Mouse (Mus musculus) neural tube, embryonic 15.5 days (tissue): Measurements from ENCODE around the gene Trp63. TPM values are rescaled to one million over a fixed set of nuclear protein-coding genes. Genes with fewer than 3 reads are reported as not detected.

Source experiments
- ATAC-seq: fragments of 200-750 bp; cut with Nextera tagmentation; 2 replicates; pipeline ENCODE4 v1.8.0; 2017; ENCODE audit warnings: mild to moderate bottlenecking, moderate TSS enrichment, moderate library complexity; ENCODE audit not compliant: low FRiP score
- H3K27ac ChIP-seq: fragments of 300-500 bp; sonication (generic); replicated peaks from 2 replicates; pipeline ENCODE4 v1.5.1; 2015; ENCODE audit warnings: mild to moderate bottlenecking, inconsistent platforms
- H3K27me3 ChIP-seq: fragments of 300-500 bp; sonication (generic); replicated peaks from 2 replicates; pipeline ENCODE4 v1.6.1; 2015; ENCODE audit warnings: inconsistent platforms
- H3K36me3 ChIP-seq: fragments of 300-500 bp; sonication (generic); 2 replicates; pipeline ENCODE4 v1.6.1; 2015; ENCODE audit warnings: inconsistent platforms
- H3K4me1 ChIP-seq: fragments of 300-500 bp; sonication (generic); 2 replicates; pipeline ENCODE4 v1.6.1; 2015; ENCODE audit warnings: inconsistent platforms
- H3K4me2 ChIP-seq: fragments of 300-500 bp; sonication (generic); 2 replicates; pipeline ENCODE4 v1.6.1; 2015; ENCODE audit warnings: inconsistent platforms, mild to moderate bottlenecking, moderate library complexity
- H3K4me3 ChIP-seq: fragments of 300-500 bp; sonication (generic); replicated peaks from 2 replicates; pipeline ENCODE4 v1.5.1; 2015; ENCODE audit warnings: mild to moderate bottlenecking, inconsistent platforms
- H3K9ac ChIP-seq: fragments of 300-500 bp; sonication (generic); replicated peaks from 2 replicates; pipeline ENCODE4 v1.6.1; 2015; ENCODE audit warnings: mild to moderate bottlenecking, inconsistent platforms
- H3K9me3 ChIP-seq: fragments of 300-500 bp; sonication (generic); replicated peaks from 2 replicates; pipeline ENCODE4 v1.6.1; 2016; ENCODE audit warnings: inconsistent platforms
- WGBS: fragments of 180-500 bp; shearing (Covaris S2); methylation state at CpG from one replicate; pipeline ENCODE4 v1.1.7; 2015; ENCODE audit warnings: mixed read lengths; 5-methylcytosine and 5-hydroxymethylcytosine counted together
- polyA plus RNA-seq: library from polyadenylated mRNA; unstranded; fragments of >200 nt; fragmentation: Nextera tagmentation; extraction: Ambion mirVana; gene quantifications from 2 replicates; pipeline ENCODE4 v1.2.1, GENCODE M21; 2015

The Trp63 gene
- polyA plus RNA-seq, 1 experiment from 2014 or later, result 0.14 TPM

GRCm38 (mm10) chr16:25723131-25723530, 39.6 kb downstream of the Trp63 start:
- no peak for ATAC-seq
- Histone ChIP-seq H3K4me1 (no peaks in the 10 kb centered on the region), H3K9ac (no peak overlapping the region), H3K9me3 (no peaks in the 10 kb centered on the region), H3K4me2 (no peak overlapping the region), H3K27ac (no peak overlapping the region), H3K4me3 (no peak overlapping the region), H3K27me3 (no peaks in the 10 kb centered on the region), H3K36me3 (no peaks in the 10 kb centered on the region)
- 83% methylated on average over 5 of the region's 5 CpGs for WGBS

GRCm38 (mm10) chr16:25727001-25727400, 43.4 kb downstream of the Trp63 start:
- H3K4me1 ChIP-seq, result no peaks in the 10 kb centered on the region
- no peak overlapping the region for H3K27ac ChIP-seq
- no peak overlapping the region for H3K9ac ChIP-seq
- no peaks in the 10 kb centered on the region for H3K9me3 ChIP-seq
- WGBS, result 95% methylated on average over 5 of the region's 5 CpGs
- H3K4me2 ChIP-seq, result no peak overlapping the region
- no peaks in the 10 kb centered on the region for H3K27me3 ChIP-seq
- H3K36me3 ChIP-seq, result no peaks in the 10 kb centered on the region
- ATAC-seq, result no peak
- no peak overlapping the region for H3K4me3 ChIP-seq

- Histone ChIP-seq H3K27me3 (no peaks in the 10 kb centered on the region), H3K4me3 (no peak overlapping the region), H3K9ac (no peak overlapping the region), H3K36me3 (no peaks in the 10 kb centered on the region), H3K9me3 (no peaks in the 10 kb centered on the region), H3K4me2 (no peak overlapping the region), H3K4me1 (no peaks in the 10 kb centered on the region), H3K27ac (no peak overlapping the region)
- 49% methylated on average over 7 of the region's 7 CpGs for WGBS
- no peak for ATAC-seq
These were observed 44.5 kb downstream of the Trp63 start for GRCm38 (mm10) chr16:25727957-25728506.

- Histone ChIP-seq H3K36me3 (no peaks in the 10 kb centered on the region), H3K4me2 (no peak overlapping the region), H3K4me1 (no peaks in the 10 kb centered on the region), H3K9ac (no peak overlapping the region), H3K4me3 (no peak overlapping the region), H3K27ac (no peak overlapping the region), H3K27me3 (no peaks in the 10 kb centered on the region), H3K9me3 (no peaks in the 10 kb centered on the region)
- WGBS, result 84% methylated on average over 3 of the region's 3 CpGs
- ATAC-seq, result no peak
These were observed 53.3 kb downstream of the Trp63 start for GRCm38 (mm10) chr16:25736912-25737311.

GRCm38 (mm10) chr16:25737623-25738050, 54.1 kb downstream of the Trp63 start:
- no peak for ATAC-seq
- Histone ChIP-seq H3K4me2 (no peak overlapping the region), H3K36me3 (no peaks in the 10 kb centered on the region), H3K27ac (no peak overlapping the region), H3K27me3 (no peaks in the 10 kb centered on the region), H3K4me3 (no peak overlapping the region), H3K4me1 (no peaks in the 10 kb centered on the region), H3K9me3 (no peaks in the 10 kb centered on the region), H3K9ac (no peak overlapping the region)
- 38% methylated on average over 6 of the region's 6 CpGs for WGBS

- Histone ChIP-seq H3K4me1 (peaks cover 3% of the 10 kb centered on the region; the same call in 1 of the 2 replicates), H3K9ac (no peak overlapping the region), H3K27ac (no peak overlapping the region), H3K4me3 (no peak overlapping the region), H3K9me3 (no peaks in the 10 kb centered on the region), H3K27me3 (no peaks in the 10 kb centered on the region), H3K36me3 (no peaks in the 10 kb centered on the region), H3K4me2 (no peak overlapping the region)
- WGBS, result 35% methylated on average over 3 of the region's 3 CpGs
- no peak; the same call in 1 of the 2 replicates for ATAC-seq
These were observed 63.2 kb downstream of the Trp63 start for GRCm38 (mm10) chr16:25746807-25747206.

- 62% methylated on average over 11 of the region's 11 CpGs for WGBS
- Histone ChIP-seq H3K36me3 (no peaks in the 10 kb centered on the region), H3K4me3 (no peak overlapping the region), H3K27me3 (no peaks in the 10 kb centered on the region), H3K4me1 (0 out of 2 replicates have a peak, but pooled peaks cover under 1% of the 10 kb centered on the region), H3K9ac (no peak overlapping the region), H3K4me2 (no peak overlapping the region), H3K27ac (no peak overlapping the region), H3K9me3 (no peaks in the 10 kb centered on the region)
- no peak for ATAC-seq
These were observed 68.3 kb downstream of the Trp63 start for GRCm38 (mm10) chr16:25751866-25752265.

- Histone ChIP-seq H3K9ac (no peak overlapping the region), H3K9me3 (no peaks in the 10 kb centered on the region), H3K27ac (no peak overlapping the region), H3K4me3 (no peak overlapping the region), H3K27me3 (no peaks in the 10 kb centered on the region), H3K4me2 (no peak overlapping the region), H3K4me1 (no peaks in the 10 kb centered on the region), H3K36me3 (no peaks in the 10 kb centered on the region)
- 88% methylated on average over 2 of the region's 2 CpGs for WGBS
- ATAC-seq, result no peak
These were observed 74.5 kb downstream of the Trp63 start for GRCm38 (mm10) chr16:25758108-25758507.

GRCm38 (mm10) chr16:25765549-25765948, 82.0 kb downstream of the Trp63 start:
- no peaks in the 10 kb centered on the region for H3K27me3 ChIP-seq
- no peak overlapping the region for H3K4me2 ChIP-seq
- H3K4me1 ChIP-seq, result no peaks in the 10 kb centered on the region
- H3K27ac ChIP-seq, result no peak overlapping the region
- no peak overlapping the region for H3K9ac ChIP-seq
- 77% methylated on average over 5 of the region's 5 CpGs for WGBS
- ATAC-seq, result no peak
- H3K4me3 ChIP-seq, result no peak overlapping the region
- no peaks in the 10 kb centered on the region for H3K36me3 ChIP-seq
- H3K9me3 ChIP-seq, result no peaks in the 10 kb centered on the region

- H3K9me3 ChIP-seq, result no peaks in the 10 kb centered on the region
- no peak overlapping the region for H3K4me2 ChIP-seq
- 71% methylated on average over 7 of the region's 7 CpGs for WGBS
- no peak overlapping the region for H3K4me3 ChIP-seq
- no peak overlapping the region for H3K9ac ChIP-seq
- H3K4me1 ChIP-seq, result no peaks in the 10 kb centered on the region
- no peaks in the 10 kb centered on the region for H3K36me3 ChIP-seq
- no peak overlapping the region for H3K27ac ChIP-seq
- no peak for ATAC-seq
- H3K27me3 ChIP-seq, result no peaks in the 10 kb centered on the region
These were observed 91.0 kb downstream of the Trp63 start for GRCm38 (mm10) chr16:25774611-25775010.

- Histone ChIP-seq H3K27ac (no peak overlapping the region), H3K36me3 (no peaks in the 10 kb centered on the region), H3K9ac (no peak overlapping the region), H3K27me3 (no peaks in the 10 kb centered on the region), H3K4me3 (no peak overlapping the region), H3K4me2 (no peak overlapping the region), H3K9me3 (no peaks in the 10 kb centered on the region), H3K4me1 (no peaks in the 10 kb centered on the region)
- WGBS, result 74% methylated on average over 1 of the region's 1 CpGs
- no peak for ATAC-seq
These were observed 93.9 kb downstream of the Trp63 start for GRCm38 (mm10) chr16:25777501-25777900.

GRCm38 (mm10) chr16:25779964-25780363, 96.4 kb downstream of the Trp63 start:
- no peak overlapping the region for H3K4me2 ChIP-seq

More at GRCm38 (mm10) chr16:25779964-25780363, 96.4 kb downstream of the Trp63 start:
- Histone ChIP-seq H3K9me3 (no peaks in the 10 kb centered on the region), H3K4me1 (no peaks in the 10 kb centered on the region), H3K27me3 (no peaks in the 10 kb centered on the region), H3K36me3 (no peaks in the 10 kb centered on the region), H3K27ac (no peak overlapping the region), H3K4me3 (no peak overlapping the region), H3K9ac (no peak overlapping the region)
- 58% methylated on average over 4 of the region's 4 CpGs for WGBS
- no peak for ATAC-seq
